Mouse (Mus musculus): ENCODE data around the gene A130010J15Rik.

Gene A130010J15Rik

GRCm38 (mm10) chr1:193156316-193157110 lies 11.3 kb upstream of the A130010J15Rik start:
- DNase-seq (ENCODE audit: low spot score): no peak

GRCm38 (mm10) chr1:193157111-193157492 lies 10.7 kb upstream of the A130010J15Rik start:
- no peak for DNase-seq (ENCODE audit: low spot score)

GRCm38 (mm10) chr1:193159163-193159562 lies 8.7 kb upstream of the A130010J15Rik start:
- no peak for DNase-seq (ENCODE audit: low spot score)

- no peak for DNase-seq (ENCODE audit: low spot score)
Measured at GRCm38 (mm10) chr1:193159613-193160012, 8.2 kb upstream of the A130010J15Rik start.

- no peak for DNase-seq (ENCODE audit: low spot score)
Measured at GRCm38 (mm10) chr1:193160317-193161032, 7.4 kb upstream of the A130010J15Rik start.

GRCm38 (mm10) chr1:193169228-193169627 lies 1.4 kb downstream of the A130010J15Rik start:
- no peak for DNase-seq (ENCODE audit: low spot score)

GRCm38 (mm10) chr1:193169856-193170255 lies 2.0 kb downstream of the A130010J15Rik start:
- no peak for DNase-seq (ENCODE audit: low spot score)

GRCm38 (mm10) chr1:193172991-193173809 lies 5.4 kb downstream of the A130010J15Rik start:
- DNase-seq (ENCODE audit: low spot score): peak; percentile 84

- DNase-seq (ENCODE audit: low spot score): no peak
Measured at GRCm38 (mm10) chr1:193173810-193174129, 5.9 kb downstream of the A130010J15Rik start.

- DNase-seq (ENCODE audit: low spot score): no peak
Measured at GRCm38 (mm10) chr1:193174143-193174733, 6.4 kb downstream of the A130010J15Rik start.

- DNase-seq (ENCODE audit: low spot score): no peak
Measured at GRCm38 (mm10) chr1:193181104-193181503, 13.3 kb downstream of the A130010J15Rik start.

- DNase-seq (ENCODE audit: low spot score): no peak
Measured at GRCm38 (mm10) chr1:193188257-193188656, 20.4 kb downstream of the A130010J15Rik start.

- no peak for DNase-seq (ENCODE audit: low spot score)
Measured at GRCm38 (mm10) chr1:193189151-193189621, 21.3 kb downstream of the A130010J15Rik start.

GRCm38 (mm10) chr1:193189771-193190170 lies 21.9 kb downstream of the A130010J15Rik start:
- DNase-seq (ENCODE audit: low spot score): no peak

GRCm38 (mm10) chr1:193191675-193192283 lies 23.9 kb downstream of the A130010J15Rik start:
- no peak for DNase-seq (ENCODE audit: low spot score)

- no peak for DNase-seq (ENCODE audit: low spot score)
Measured at GRCm38 (mm10) chr1:193194416-193195140, 26.7 kb downstream of the A130010J15Rik start.

- no peak for DNase-seq (ENCODE audit: low spot score)
Measured at GRCm38 (mm10) chr1:193195169-193195810, 27.4 kb downstream of the A130010J15Rik start.

- DNase-seq (ENCODE audit: low spot score): no peak
Measured at GRCm38 (mm10) chr1:193197494-193198205, 29.8 kb downstream of the A130010J15Rik start.

- DNase-seq (ENCODE audit: low spot score): no peak
Measured at GRCm38 (mm10) chr1:193198312-193198711, 30.5 kb downstream of the A130010J15Rik start.

Data from urinary bladder, postnatal 10 days (tissue).